Mouse (Mus musculus) kidney, postnatal 4 days (tissue): Measurements from ENCODE around the gene Cdk2.
A peak's percentile ranks its signal among the peaks of the same experiment; 100 is the strongest.
"Not testable (repeated sequence)": the region's sequence is repeated elsewhere in the genome, so short reads cannot be mapped to it uniquely, and the experiment has no call there.

ENCODE experiments used
- DNase-seq, 2 experiments: peaks; one replicate each; pipeline ENCODE4 v3.0.0; 2021; ENCODE audit warnings: mixed read lengths in 2 of 2

Cdk2 gene

GRCm38 (mm10) chr10:128704491-128705316 is at the start of gene Cdk2:
TSS of gene Cdk2 (minus strand) at chr10:128705031.
- peak; percentile 97 to 98 for DNase-seq

GRCm38 (mm10) chr10:128748252-128748864 is 43.5 kb upstream of the Cdk2 start:
- DNase-seq, result peak; percentile 86 to 92

GRCm38 (mm10) chr10:128747646-128748251 is 42.9 kb upstream of the Cdk2 start, which contains the start of gene Pym1:
TSS of gene Pym1 (plus strand) at chr10:128747889.
- peak; percentile 80 to 88 for DNase-seq

GRCm38 (mm10) chr10:128746972-128747645 is 42.3 kb upstream of the Cdk2 start:
- no peak for DNase-seq

GRCm38 (mm10) chr10:128745946-128746613 is 41.2 kb upstream of the Cdk2 start:
- no peak for DNase-seq

GRCm38 (mm10) chr10:128744680-128745601 is 40.1 kb upstream of the Cdk2 start, which contains the start of gene Dgka:
TSS of gene Dgka (minus strand) at chr10:128744855.
- peak; percentile 43 to 59 for DNase-seq

- no peak for DNase-seq
Observed at GRCm38 (mm10) chr10:128744211-128744610, 39.4 kb upstream of the Cdk2 start.

GRCm38 (mm10) chr10:128743791-128744191 is 39.0 kb upstream of the Cdk2 start:
- peak; percentile 71 to 81 for DNase-seq

GRCm38 (mm10) chr10:128743235-128743634 is 38.4 kb upstream of the Cdk2 start:
- no peak for DNase-seq

GRCm38 (mm10) chr10:128742616-128743015 is 37.8 kb upstream of the Cdk2 start:
- DNase-seq, result no peak

- DNase-seq, result no peak
Observed at GRCm38 (mm10) chr10:128740296-128740695, 35.5 kb upstream of the Cdk2 start.

- peak; percentile 29 to 49 for DNase-seq
Observed at GRCm38 (mm10) chr10:128737435-128737834, 32.6 kb upstream of the Cdk2 start.

- no peak for DNase-seq
Observed at GRCm38 (mm10) chr10:128731992-128732391, 27.2 kb upstream of the Cdk2 start.

GRCm38 (mm10) chr10:128731002-128731433 is 26.2 kb upstream of the Cdk2 start:
- DNase-seq, result peak; percentile 91 to 92

- no peak for DNase-seq
Observed at GRCm38 (mm10) chr10:128728059-128728458, 23.2 kb upstream of the Cdk2 start.

GRCm38 (mm10) chr10:128725466-128725865 is 20.6 kb upstream of the Cdk2 start:
- not testable (repeated sequence) for DNase-seq

- DNase-seq, result no peak
Observed at GRCm38 (mm10) chr10:128715559-128716537, 11.0 kb upstream of the Cdk2 start.

- not testable (repeated sequence) for DNase-seq
Observed at GRCm38 (mm10) chr10:128711318-128711717, 6.5 kb upstream of the Cdk2 start.

- DNase-seq, result peak; percentile 32 to 53
Observed at GRCm38 (mm10) chr10:128705317-128705693, 474 bp upstream of the Cdk2 start.

- no peak for DNase-seq
Observed at GRCm38 (mm10) chr10:128703895-128704294, 936 bp downstream of the Cdk2 start, which contains the start of gene Pmel. TSS of gene Pmel (plus strand) at chr10:128704195.
